Mouse (Mus musculus) heart, postnatal 10 days (tissue): ENCODE measurements around the gene Med15. TPM values are rescaled to one million over a fixed set of nuclear protein-coding genes. Genes with fewer than 3 reads are reported as not detected.

Source experiments
- DNase-seq, 2 experiments: peaks; one replicate each; pipeline ENCODE4 v3.0.0; 2021
- intact Hi-C: fragments of 180-260 bp; cut with DNase I; formaldehyde crosslinking; loops from one replicate; pipeline ENCODE4 v1.15.1; 2025
- total RNA-seq, 2 experiments: library from RNA; stranded (reverse); gene quantifications; 2 replicates each; pipeline ENCODE4 v1.2.3; 2021

Med15 gene
- total RNA-seq, 2 experiments from 2014 or later, result 34.7 to 39.1 TPM

DNA sequence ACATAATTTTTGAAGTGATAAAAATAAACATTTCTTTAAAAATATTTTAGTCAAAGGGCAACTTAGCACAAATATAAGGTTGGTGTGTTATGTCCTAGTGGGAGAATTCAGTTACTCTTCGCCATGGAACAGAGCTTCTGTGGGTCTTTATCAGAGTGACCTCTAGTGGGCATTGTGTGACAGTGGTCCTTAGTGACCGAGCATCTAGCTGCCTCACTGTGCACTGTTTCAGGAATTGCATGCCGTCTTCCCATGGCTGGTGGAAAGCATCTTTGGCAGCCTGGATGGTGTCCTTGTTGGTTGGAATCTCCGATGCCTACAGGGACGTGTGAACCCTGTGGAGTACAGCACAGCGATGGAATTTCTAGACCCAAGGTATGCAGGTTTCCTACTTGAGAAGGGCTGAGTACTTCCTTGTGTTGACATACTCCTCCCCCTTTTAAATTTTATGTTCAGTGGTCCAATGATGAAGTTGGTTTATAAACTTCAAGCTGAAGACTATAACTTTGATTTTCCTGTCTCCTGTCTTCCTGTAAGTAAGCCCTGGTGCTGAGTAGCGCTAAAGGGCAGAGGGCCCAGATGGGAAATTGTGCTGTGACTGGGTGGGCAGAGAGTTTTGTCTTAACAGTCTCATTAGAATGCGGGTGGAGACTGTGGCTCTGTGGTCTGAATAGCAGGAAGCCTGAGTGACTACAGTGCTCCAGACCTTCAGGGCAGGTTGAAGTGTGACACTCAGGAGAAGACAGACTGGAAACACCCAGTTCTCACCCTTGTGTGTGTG, 107.0 kb downstream of the Med15 start:
- intact Hi-C loops, result no loop called here
- DNase-seq, result no peak

DNA sequence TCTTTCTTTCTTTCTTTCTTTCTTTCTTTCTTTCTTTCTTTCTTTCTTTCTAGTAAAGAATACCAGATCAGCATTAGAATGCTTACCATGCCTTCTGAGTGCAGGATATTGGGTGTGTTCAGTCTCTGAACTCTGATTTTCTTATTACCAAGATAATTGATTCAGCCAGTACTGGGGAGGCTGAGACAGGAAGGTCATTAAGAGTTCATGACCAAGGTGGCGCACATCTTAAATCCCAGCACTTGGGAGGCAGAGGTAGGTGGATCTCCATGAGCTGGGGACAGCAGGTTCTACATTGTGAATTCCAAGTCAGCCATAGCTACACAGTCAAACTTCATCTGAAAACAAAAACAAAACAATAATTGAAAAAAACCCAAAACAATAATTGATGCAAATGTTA, 110.8 kb downstream of the Med15 start:
- intact Hi-C loops, result no loop called here
- DNase-seq, result no peak

- peak; percentile 92 to 96 for DNase-seq
- intact Hi-C loops, result loop anchor here (10.0 kb wide), 1 partner anchor 145 kb away; no protein-coding TSS in a partner anchor
Observed at GRCm38 (mm10) chr16:17619198-17620105, 113.2 kb downstream of the Med15 start, which contains the start of gene Smpd4. Gene Smpd4 (plus strand): TSS chr16:17619354.

DNA sequence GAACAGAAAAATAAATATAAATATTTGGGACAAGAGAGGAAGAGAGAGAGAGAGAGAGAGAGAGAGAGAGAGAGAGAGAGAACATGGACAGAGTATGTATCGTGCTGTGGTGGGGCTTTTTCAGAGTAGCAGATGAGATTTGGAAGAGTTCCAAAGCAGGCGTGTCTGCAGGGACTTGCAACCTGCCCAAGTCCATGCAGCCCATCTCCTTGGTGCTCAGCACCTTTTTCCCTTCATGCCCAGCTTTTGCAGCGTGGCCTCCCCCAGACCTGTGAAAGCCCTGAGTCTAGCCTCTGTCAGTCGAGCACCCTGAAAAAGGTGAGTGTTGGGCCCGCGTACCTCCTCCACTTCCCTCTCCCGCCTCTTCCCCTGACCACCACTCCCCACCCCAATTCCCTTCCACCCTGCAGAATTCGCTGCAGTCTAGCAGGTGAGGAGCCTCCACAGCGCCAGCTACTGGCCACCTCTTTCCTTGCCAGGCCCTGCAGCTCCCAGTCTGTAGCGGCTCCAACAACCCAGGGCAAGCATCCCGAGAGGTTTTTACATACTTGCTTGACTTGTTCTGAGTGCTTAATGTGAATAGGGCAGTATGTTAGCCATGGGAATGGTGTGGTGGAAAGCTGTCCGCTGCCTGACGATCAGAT, 114.6 kb downstream of the Med15 start:
- DNase-seq, result peak; percentile 46 to 55

GRCm38 (mm10) chr16:17616212-17616611, 116.5 kb downstream of the Med15 start:
- DNase-seq, result no peak
- intact Hi-C loops, result loop anchor here (2.0 to 10.0 kb wide), 2 partner anchors 57 to 141 kb away; no protein-coding TSS in a partner anchor

More for the DNA sequence above, 114.6 kb downstream of the Med15 start:
- intact Hi-C loops, result loop anchor here (2.0 to 10.0 kb wide), 2 partner anchors 59 to 143 kb away; no protein-coding TSS in a partner anchor

DNA sequence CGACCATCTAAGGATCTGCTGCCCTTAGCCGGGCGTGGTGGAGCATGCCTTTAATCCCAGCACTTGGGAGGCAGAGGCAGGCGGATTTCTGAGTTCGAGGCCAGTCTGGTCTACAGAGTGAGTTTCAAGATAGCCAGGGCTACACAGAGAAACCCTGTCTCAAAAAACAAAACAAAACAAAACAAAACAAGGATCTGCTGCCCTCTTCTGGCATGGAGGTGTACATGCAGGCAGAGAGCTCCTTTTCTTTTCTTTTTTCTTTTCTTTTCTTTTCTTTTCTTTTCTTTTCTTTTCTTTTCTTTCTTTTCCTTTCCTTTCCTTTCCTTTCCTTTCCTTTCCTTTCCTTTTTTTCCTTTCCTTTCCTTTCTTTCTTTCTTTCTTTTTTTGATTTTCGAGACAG, 118.0 kb downstream of the Med15 start:
- DNase-seq, result peak in 1 of 2 experiments; percentile 23
- intact Hi-C loops, result loop anchor here (10.0 kb wide), 1 partner anchor 140 kb away; no protein-coding TSS in a partner anchor

GRCm38 (mm10) chr16:17611383-17611782, 121.3 kb downstream of the Med15 start:
- DNase-seq, result no peak
- intact Hi-C loops, result loop anchor here (10.0 kb wide), 1 partner anchor 137 kb away; no protein-coding TSS in a partner anchor

DNA sequence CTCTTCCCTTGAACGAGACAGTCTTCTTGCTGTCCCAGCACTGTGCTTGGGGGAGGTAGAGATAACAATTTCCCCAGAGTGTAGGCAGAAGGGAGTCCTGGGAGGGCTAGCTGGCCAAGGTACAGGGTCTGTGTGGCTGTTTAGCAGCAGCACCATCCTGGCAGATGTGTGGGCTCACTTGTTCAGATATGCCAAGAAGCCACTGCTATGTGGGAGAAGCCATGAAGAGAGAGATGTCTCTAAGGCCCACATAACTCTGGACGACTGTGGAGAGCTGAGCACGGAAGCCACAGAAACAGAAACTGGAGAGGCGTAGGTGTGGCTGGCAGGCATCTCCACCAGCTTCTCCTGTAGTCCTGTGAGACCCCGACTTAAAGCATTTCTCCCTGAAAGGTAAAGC, 127.0 kb downstream of the Med15 start:
- no peak for DNase-seq
- intact Hi-C loops, result no loop called here

- DNase-seq, result no peak
- intact Hi-C loops, result no loop called here
Observed at GRCm38 (mm10) chr16:17604941-17605340, 127.8 kb downstream of the Med15 start.

Other genes with a start within 250 kb of the Med15 start
- gene Aifm3, start 243.3 kb downstream of the Med15 start, total RNA-seq, result under 1 TPM; 0.34 to 0.45 TPM
- gene Lztr1, start 224.2 kb downstream of the Med15 start, total RNA-seq, result 10 to 100 TPM; 38.0 to 41.8 TPM
- gene Thap7, start 201.8 kb downstream of the Med15 start, total RNA-seq, result 10 to 100 TPM; 17.8 to 20.0 TPM
- gene Lrrc74b, start 171.6 kb downstream of the Med15 start, total RNA-seq, result under 1 TPM in 1 of 2 experiments, not detected in 1; 0.30 TPM
- under 1 TPM; 0.45 to 0.69 TPM for gene P2rx6, start 171.0 kb downstream of the Med15 start, total RNA-seq
- gene Slc7a4, start 149.7 kb downstream of the Med15 start, total RNA-seq, result 1 to 10 TPM; 2.4 to 3.9 TPM
- 10 to 100 TPM; 29.8 to 31.9 TPM for gene Smpd4, start 113.5 kb downstream of the Med15 start, total RNA-seq
- gene Ccdc74a, start 86.4 kb downstream of the Med15 start, total RNA-seq, result 1 to 10 TPM in 1 of 2 experiments, under 1 TPM in 1; 0.74 to 1.0 TPM
- 10 to 100 TPM; 26.9 to 27.6 TPM for gene Klhl22, start 26.7 kb upstream of the Med15 start, total RNA-seq
- 10 to 100 TPM; 15.1 to 16.0 TPM for gene Scarf2, start 64.4 kb upstream of the Med15 start, total RNA-seq
- gene B830017H08Rik, start 100.2 kb upstream of the Med15 start, total RNA-seq, result under 1 TPM in 1 of 2 experiments, not detected in 1; 0.22 TPM
- gene Car15, start 105.5 kb upstream of the Med15 start, total RNA-seq, result 1 to 10 TPM; 1.4 TPM
- under 1 TPM; 0.17 to 0.19 TPM for gene Gm20518, start 158.8 kb upstream of the Med15 start, total RNA-seq
- under 1 TPM in 1 of 2 experiments, not detected in 1; 0.07 TPM for gene Tssk1, start 161.3 kb upstream of the Med15 start, total RNA-seq
- 10 to 100 TPM; 50.8 to 52.7 TPM for gene Dgcr2, start 165.7 kb upstream of the Med15 start, total RNA-seq
- gene Tssk2, start 165.7 kb upstream of the Med15 start, total RNA-seq, result not detected
- gene Ess2, start 178.5 kb upstream of the Med15 start, total RNA-seq, result 10 to 100 TPM; 16.3 to 16.5 TPM
- gene Gsc2, start 182.2 kb upstream of the Med15 start, total RNA-seq, result not detected
- gene Slc25a1, start 195.3 kb upstream of the Med15 start, total RNA-seq, result 10 to 100 TPM; 12.7 to 13.5 TPM
- gene Vpreb2, start 247.5 kb upstream of the Med15 start, total RNA-seq, result not detected